Mouse (Mus musculus) thymus, postnatal 4 days (tissue): ENCODE data around the gene Cela3b.
"Not testable (repeated sequence)": the region's sequence is repeated elsewhere in the genome, so short reads cannot be mapped to it uniquely, and the experiment has no call there.

Experiments used
- DNase-seq: peaks from one replicate; pipeline ENCODE4 v3.0.0; 2021

Gene Cela3b

GRCm38 (mm10) chr4:137412185-137412709 is 18.1 kb downstream of the Cela3b start:
- not testable (repeated sequence) for DNase-seq

DNA sequence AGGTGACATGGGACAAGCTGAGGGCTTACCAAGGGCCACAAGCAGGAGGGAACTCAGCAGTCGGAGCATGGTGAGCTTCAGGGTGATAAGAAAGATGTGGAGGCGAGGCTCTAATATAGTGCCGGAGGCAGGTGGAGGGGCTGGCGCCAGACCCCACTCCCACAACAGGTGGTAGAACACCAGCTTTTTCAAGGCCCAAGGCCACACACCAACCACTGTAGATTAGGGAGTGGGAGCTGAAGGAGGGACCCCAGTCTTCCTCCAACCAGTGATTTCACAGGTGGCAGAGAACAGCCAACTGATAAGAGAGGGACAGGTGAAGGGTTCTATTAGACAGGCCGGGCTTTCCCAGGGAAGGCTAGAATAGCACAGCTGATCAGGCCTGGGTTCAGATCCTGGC is 20.6 kb downstream of the Cela3b start, which contains the start of gene Cela3a:
Cela3a (minus strand) TSS at position 101 of the 400 bp plus-strand sequence.
- DNase-seq: no peak

GRCm38 (mm10) chr4:137405571-137405970 is 24.8 kb downstream of the Cela3b start:
- DNase-seq: no peak

DNA sequence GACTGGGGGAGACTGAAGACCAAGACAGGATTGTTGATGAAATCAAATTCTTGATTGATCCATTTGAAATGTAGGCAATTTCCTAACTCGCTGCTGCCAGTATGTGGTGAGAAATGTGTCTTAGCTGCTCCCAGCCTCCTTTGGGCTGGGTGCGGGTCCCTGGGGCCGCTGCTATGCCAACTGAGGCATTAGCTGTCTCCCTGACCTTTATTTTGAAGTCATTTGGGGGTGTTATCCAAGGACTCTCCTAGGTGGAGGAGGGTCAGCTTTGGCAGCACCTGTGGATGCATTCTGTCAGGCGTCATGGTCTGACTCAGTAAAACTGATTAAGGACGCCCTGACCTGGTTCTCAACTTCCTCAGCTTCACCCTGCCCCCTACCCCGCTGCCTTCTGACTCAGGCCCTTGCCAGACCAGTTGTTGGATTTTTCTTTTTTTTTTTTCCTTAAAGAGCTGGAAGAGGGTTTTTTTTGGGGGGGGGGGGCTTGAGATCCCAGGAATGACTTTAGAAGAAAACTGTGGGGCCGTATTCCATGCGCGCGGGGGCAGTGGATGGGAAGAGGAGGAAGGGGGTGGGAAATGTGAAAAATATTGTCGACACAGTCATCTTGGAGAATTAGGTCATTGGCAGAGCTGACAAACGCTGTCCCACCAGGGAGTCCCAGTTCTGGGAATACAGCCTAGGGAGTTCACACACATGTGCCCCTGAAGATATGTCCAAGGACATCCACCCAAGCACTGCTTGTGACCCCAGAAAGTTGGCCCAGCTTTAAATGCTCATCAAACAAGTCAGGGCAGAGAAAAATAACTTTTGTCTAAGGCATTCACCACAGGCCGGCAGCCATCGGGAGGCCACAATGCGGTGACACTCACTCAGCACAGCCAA is 33.5 kb downstream of the Cela3b start:
- no peak for DNase-seq

DNA sequence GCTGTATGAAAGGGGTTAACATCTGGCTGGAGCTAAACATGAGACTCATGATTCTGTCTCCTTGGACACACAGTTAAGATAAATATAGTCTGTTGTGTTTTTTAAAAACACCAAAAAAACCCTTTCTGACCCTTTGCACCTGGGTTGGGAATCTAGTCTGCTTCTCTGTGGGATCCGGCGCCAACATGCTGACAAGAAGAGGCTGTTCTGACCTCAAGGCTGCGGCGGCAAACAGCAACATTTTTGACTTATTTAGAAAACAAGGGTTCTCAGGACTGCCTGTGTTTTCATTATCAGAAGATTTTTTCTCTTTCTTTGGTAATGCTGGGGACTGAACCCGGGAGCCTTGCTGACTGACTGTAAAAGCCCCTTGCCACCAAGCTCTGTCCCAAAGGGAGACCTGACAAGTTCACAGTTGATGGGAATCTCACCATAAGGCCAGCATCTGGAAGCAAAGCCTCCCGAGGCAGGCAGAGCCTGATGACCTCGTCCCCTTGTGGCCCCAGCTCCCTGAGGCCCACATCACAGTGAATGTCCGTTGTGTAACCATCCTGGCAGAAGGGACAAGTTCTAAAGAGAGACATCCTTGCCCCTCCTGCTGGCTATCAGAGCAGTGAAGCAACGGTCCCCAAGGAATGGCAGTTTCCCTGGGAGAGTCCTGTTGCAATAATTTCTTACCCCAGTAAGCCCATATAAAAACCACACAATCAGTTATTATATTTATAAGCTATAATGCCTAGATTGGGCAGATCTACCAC is 36.8 kb downstream of the Cela3b start:
- DNase-seq: no peak

GRCm38 (mm10) chr4:137392874-137393273 is 37.5 kb downstream of the Cela3b start:
- no peak for DNase-seq

DNA sequence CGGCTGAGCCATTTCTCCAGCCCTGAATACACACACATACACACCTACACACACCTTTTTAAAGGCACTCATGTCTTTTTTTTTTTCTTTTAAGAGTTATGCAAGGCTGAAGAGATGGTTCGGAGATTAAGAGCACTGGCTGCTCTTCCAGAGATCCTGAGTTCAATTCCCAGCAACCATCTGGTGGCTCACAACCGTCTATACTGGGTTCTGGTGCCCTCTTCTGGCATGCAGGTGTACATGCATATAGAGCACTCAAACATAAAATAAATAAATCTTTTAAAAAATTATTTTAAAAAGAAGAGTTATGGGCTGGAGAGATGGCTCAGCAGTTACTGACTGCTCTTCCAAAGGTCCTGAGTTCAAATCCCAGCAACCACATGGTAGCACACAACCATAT is 39.1 kb downstream of the Cela3b start:
- DNase-seq: peak; percentile 34

DNA sequence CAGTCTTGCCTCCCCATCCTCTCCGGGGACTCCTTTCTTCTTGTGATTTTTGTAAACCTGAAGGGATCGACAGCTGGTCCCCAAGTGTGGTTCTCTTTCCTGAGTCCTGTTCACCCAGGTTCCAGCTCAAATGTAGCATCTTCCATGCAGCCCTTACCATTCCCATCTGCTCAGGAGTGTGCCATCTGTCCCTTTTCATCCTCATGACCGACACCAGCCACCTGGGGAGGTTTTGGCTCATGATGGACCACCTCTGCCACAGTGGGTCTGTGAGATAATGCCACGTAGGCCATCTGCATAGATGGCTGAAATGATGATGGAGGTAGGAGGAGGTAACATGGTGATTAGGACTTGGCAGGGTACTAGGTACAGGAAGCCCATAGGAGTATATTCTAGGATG is 40.1 kb downstream of the Cela3b start:
- DNase-seq: no peak

DNA sequence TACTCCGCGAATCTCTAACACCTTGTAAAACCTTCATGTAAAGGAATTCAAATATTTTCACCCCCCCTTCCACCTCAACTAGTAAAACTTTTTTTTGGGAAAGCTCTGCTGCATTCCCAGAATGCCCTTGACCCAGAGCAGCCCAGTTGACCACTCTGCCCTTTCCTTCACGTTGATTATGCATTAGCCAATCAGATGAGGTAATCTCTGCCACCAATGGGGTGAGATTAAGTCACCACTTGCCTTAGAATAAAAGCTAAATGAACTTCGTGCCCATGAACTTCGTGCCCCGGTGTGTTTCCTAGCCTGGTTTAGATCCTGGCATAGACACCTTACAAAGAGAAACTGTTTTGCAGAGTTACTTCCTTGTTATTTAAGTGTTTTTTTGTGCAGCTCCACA is 41.4 kb downstream of the Cela3b start:
- DNase-seq: no peak

GRCm38 (mm10) chr4:137388059-137388794 is 42.1 kb downstream of the Cela3b start:
- peak; percentile 80 for DNase-seq

GRCm38 (mm10) chr4:137387482-137388058 is 42.8 kb downstream of the Cela3b start:
- DNase-seq: no peak

DNA sequence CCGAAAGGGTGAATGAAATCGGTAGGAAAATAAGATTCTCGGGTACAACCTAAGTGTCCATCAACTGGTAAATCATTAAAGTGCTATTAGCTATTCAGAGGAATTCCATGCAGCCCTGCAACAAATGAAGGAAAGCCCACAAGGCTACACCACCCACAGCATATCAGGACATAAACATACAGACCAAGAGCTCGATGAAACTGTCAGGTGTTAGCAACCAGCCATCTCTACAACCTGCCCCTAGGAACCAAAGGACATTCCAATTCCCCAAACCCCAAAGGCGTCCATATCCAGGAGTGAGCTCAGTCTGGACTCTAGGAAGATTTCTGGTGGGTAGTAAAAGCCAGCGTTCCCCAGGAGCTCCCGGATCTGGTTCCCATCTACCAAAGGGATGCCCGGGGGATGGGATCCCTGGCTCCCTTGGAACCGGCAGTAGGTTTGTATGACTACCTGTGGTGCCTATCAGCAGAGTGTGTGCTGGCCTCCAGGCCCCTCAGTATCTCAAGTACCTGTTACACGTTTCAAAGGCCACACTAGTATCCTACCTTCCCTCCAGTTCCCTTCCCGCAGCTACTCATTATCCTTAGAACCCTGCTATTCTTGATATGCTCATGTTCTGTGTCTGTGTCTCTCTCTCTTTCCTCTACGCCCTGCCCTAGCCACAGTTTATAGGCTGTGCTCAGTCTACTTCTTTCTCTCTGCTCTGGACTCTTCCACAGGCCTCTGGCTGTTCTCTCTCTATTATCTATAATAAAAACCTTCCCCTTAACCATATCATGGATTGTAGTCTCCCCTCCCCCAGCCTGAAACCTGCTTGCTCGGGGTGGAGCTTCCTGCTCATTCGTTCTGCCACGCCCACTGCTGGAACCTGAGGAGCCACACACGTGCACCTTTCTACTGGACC is 49.4 kb downstream of the Cela3b start:
- no peak for DNase-seq

GRCm38 (mm10) chr4:137379713-137380255 is 50.6 kb downstream of the Cela3b start:
- DNase-seq: no peak

GRCm38 (mm10) chr4:137379085-137379484 is 51.3 kb downstream of the Cela3b start:
- no peak for DNase-seq

- no peak for DNase-seq
Observed at GRCm38 (mm10) chr4:137377526-137378304, 52.6 kb downstream of the Cela3b start.

GRCm38 (mm10) chr4:137376778-137377177 is 53.6 kb downstream of the Cela3b start:
- no peak for DNase-seq

DNA sequence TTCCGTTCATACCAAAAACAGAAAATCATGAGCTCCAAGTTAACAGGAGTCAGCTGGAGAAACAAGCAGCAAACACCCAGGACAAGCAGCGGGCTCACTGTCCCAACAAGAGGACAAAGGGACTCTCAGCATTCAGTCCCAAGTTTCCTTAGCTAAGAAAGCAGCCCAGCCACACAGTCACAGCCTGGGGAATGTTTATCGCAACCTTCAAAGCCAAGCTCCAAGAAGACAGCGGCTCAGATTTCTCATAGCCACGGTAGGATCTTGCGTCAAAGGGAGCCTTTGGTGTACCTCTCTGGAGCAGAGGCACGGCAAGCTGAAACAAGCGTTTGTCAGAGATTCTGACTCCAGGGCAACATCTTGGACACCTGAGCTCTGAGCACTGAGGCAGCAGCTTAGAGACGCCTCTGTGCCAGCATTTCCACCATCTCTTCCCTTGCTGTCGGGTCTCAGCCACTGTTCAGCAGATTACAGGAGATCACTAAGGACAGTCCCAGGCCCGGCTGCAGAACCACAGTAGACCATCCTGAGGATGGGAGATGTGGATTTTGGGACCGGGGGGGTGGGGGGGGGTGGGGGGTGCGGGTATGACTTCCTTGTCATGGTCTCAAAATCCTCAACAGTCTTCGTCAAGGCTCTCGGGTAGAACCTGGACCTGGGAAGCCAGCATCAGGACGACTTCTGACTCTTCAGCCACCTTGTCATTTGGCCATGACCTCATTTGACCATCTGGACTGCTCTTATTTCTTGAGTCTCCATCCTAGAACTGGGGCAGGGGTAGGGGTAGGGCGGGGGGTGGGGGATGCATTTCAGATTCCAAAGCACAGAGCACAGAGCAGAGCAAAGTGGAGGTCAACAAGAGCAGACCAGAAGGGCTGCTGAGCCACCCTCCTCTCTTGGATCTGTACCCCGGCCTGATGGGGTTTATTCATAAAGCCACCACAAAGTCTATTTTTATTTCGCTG is 54.7 kb downstream of the Cela3b start:
- DNase-seq: no peak

GRCm38 (mm10) chr4:137373711-137374110 is 56.6 kb downstream of the Cela3b start:
- no peak for DNase-seq
